Mouse (Mus musculus) spleen, postnatal 10 days (tissue): ENCODE measurements around the gene Adcy10.

Source experiments
- DNase-seq, 2 experiments: peaks; one replicate each; pipeline ENCODE4 v3.0.0; 2021 to 2022; ENCODE audit warnings: low spot score in 2 of 2

Adcy10 gene

GRCm38 (mm10) chr1:165601775-165602280 lies 116.8 kb downstream of the Adcy10 start:
- DNase-seq: no peak

GRCm38 (mm10) chr1:165603218-165603617 lies 118.2 kb downstream of the Adcy10 start:
- no peak for DNase-seq

GRCm38 (mm10) chr1:165604203-165604602 lies 119.2 kb downstream of the Adcy10 start:
- DNase-seq: no peak

- no peak for DNase-seq
These were observed 120.1 kb downstream of the Adcy10 start for GRCm38 (mm10) chr1:165605108-165605507.

GRCm38 (mm10) chr1:165605774-165606173 lies 120.8 kb downstream of the Adcy10 start:
- DNase-seq: no peak

- DNase-seq: no peak
These were observed 123.9 kb downstream of the Adcy10 start for GRCm38 (mm10) chr1:165608904-165609303.

- no peak for DNase-seq
These were observed 124.7 kb downstream of the Adcy10 start for GRCm38 (mm10) chr1:165609495-165610320.

- no peak for DNase-seq
These were observed 125.5 kb downstream of the Adcy10 start for GRCm38 (mm10) chr1:165610321-165610999.

GRCm38 (mm10) chr1:165612714-165613113 lies 127.7 kb downstream of the Adcy10 start:
- DNase-seq: no peak

- DNase-seq: no peak
These were observed 128.9 kb downstream of the Adcy10 start for GRCm38 (mm10) chr1:165613926-165614325.

- no peak for DNase-seq
These were observed 129.8 kb downstream of the Adcy10 start for GRCm38 (mm10) chr1:165614793-165615192.

GRCm38 (mm10) chr1:165616652-165617051 lies 131.7 kb downstream of the Adcy10 start:
- no peak for DNase-seq

- no peak for DNase-seq
These were observed 132.3 kb downstream of the Adcy10 start for GRCm38 (mm10) chr1:165617166-165617891.

GRCm38 (mm10) chr1:165618201-165618624 lies 133.2 kb downstream of the Adcy10 start:
- DNase-seq: no peak

GRCm38 (mm10) chr1:165625058-165625457 lies 140.1 kb downstream of the Adcy10 start:
- no peak for DNase-seq

GRCm38 (mm10) chr1:165625896-165626295 lies 140.9 kb downstream of the Adcy10 start:
- DNase-seq: no peak
